ENCODE assay signal across 9 mouse cellular contexts in the genomic region with DNA sequence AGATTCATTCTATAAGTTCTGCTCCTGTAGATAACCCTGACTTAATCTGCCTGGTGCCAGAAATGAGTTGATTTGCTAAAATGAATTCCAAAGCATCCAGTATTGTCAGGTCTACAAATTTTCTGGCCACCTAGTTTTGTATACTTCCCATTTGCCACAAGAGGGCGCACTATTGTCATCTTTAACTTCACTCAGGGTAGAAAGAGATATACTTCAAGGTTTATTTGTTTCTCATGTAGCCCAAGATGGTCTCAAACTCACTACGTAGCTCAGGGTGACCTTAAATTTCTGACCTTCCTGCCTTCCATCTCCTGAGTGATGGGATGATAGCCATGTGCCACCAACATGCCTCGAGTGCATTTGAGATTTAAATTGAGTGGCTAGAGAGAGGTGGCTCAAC. TPM values are rescaled to one million over a fixed set of nuclear protein-coding genes. Genes with fewer than 3 reads are reported as not detected.
A peak's percentile ranks its signal among the peaks of the same experiment; 100 is the strongest.
DNase-seq lines count a peak whose midpoint lies in the region; ATAC-seq and TF ChIP-seq lines count a peak whose summit lies in the region.
"Had no signal": no experiment of that assay in that cellular context is flagged by ENCODE, and none has a peak within 500 bp of the region (broad histone marks: within the 10 kb centered on the region; RNA-seq: fewer than 3 reads in every experiment).

No protein-coding gene starts in this region.

- WGBS in heart, adult 2 months: 21% methylated on average over 3 of the region's 3 CpGs
- WGBS in heart, embryonic 10.5 days: 35% methylated on average over 3 of the region's 3 CpGs
- WGBS in kidney, embryonic 16.5 days: 29% methylated on average over 3 of the region's 3 CpGs

- intact Hi-C loops in heart, adult 2 months (cut with DNase I): loop anchor here (1.0 kb wide), 1 partner anchor 39 kb away; a partner anchor contains a TSS

- no peak overlapping the region for H3K9ac ChIP-seq in heart, adult 2 months (ENCODE audit: low read depth, low read length)
- H3K9ac ChIP-seq in kidney, embryonic 16.5 days (replicated peaks; ENCODE audit: low read length): no peak overlapping the region
- H3K9ac ChIP-seq: liver, embryonic 15.5 days had no signal

- peak; percentile 16; the same call in 1 of the 2 replicates for ATAC-seq in kidney, embryonic 16.5 days (ENCODE audit: low FRiP score, low TSS enrichment)

- TF ChIP-seq POLR2A in heart, adult 2 months (IDR thresholded peaks at IDR 0.05; ENCODE audit: insufficient read depth, low read depth, low read length): no peak

- H3K4me3 ChIP-seq in heart, adult 2 months: no peak overlapping the region
- H3K4me3 ChIP-seq in heart, embryonic 10.5 days: no peak overlapping the region
- no peak overlapping the region for H3K4me3 ChIP-seq in kidney, embryonic 16.5 days (ENCODE audit: low read length)
- H3K4me3 ChIP-seq: liver, embryonic 15.5 days had no signal

- no peak overlapping the region for H3K4me2 ChIP-seq in kidney, embryonic 16.5 days (replicated peaks; ENCODE audit: low read depth, low read length)
- H3K4me2 ChIP-seq: liver, embryonic 15.5 days had no signal

- H3K4me1 ChIP-seq in heart, adult 2 months (ENCODE audit: control insufficient read depth, insufficient read depth, low read length): peaks cover 7% of the 10 kb centered on the region
- H3K4me1 ChIP-seq in heart, embryonic 10.5 days: no peaks in the 10 kb centered on the region; the same call in 1 of the 2 replicates
- H3K4me1 ChIP-seq in kidney, embryonic 16.5 days (ENCODE audit: insufficient read depth, low read length): no peaks in the 10 kb centered on the region
- H3K4me1 ChIP-seq: liver, embryonic 15.5 days had no signal

- TF ChIP-seq CTCF in heart, adult 2 months (IDR thresholded peaks at IDR 0.05): peak; percentile 75

- no peaks in the 10 kb centered on the region for H3K27me3 ChIP-seq in heart, adult 2 months (ENCODE audit: control insufficient read depth, insufficient read depth, low read length)
- no peaks in the 10 kb centered on the region for H3K27me3 ChIP-seq in heart, embryonic 10.5 days (ENCODE audit: insufficient read depth, poor library complexity, severe bottlenecking)
- no peaks in the 10 kb centered on the region for H3K27me3 ChIP-seq in kidney, embryonic 16.5 days (ENCODE audit: insufficient read depth, low read length)
- H3K27me3 ChIP-seq: liver, embryonic 15.5 days had no signal

- H3K36me3 ChIP-seq in heart, adult 2 months (ENCODE audit: control insufficient read depth, insufficient read depth, low read length): peaks cover 2% of the 10 kb centered on the region; the same call in 1 of the 2 replicates
- no peaks in the 10 kb centered on the region for H3K36me3 ChIP-seq in heart, embryonic 10.5 days
- no peaks in the 10 kb centered on the region for H3K36me3 ChIP-seq in kidney, embryonic 16.5 days (ENCODE audit: insufficient read depth, low read length)
- H3K36me3 ChIP-seq: liver, embryonic 15.5 days had no signal

- no peak for TF ChIP-seq EP300 in heart, adult 2 months (IDR thresholded peaks at IDR 0.05; ENCODE audit: insufficient read depth, low read depth, low read length)

- DNase-seq in heart, adult 2 months: no peak
- DNase-seq in heart, embryonic 10.5 days (ENCODE audit: low spot score): no peak
- DNase-seq in A20 (ENCODE audit: low read depth, low spot score): peak; percentile 67
- DNase-seq in R1 (ENCODE audit: low read depth, low spot score): peak; percentile 76
- peak; percentile 48 for DNase-seq in skeletal muscle tissue, adult 2 months (ENCODE audit: low read depth, low spot score)
- DNase-seq in spleen, postnatal 14 days (ENCODE audit: low spot score in 2 of 2): no peak
- DNase-seq in ovary, postnatal 10 days (ENCODE audit: low spot score): no peak

- no peaks in the 10 kb centered on the region for H3K79me2 ChIP-seq in heart, adult 2 months (replicated peaks; ENCODE audit: control insufficient read depth, insufficient read depth, low read length)

- H3K9me3 ChIP-seq in heart, embryonic 10.5 days: no peaks in the 10 kb centered on the region
- no peaks in the 10 kb centered on the region for H3K9me3 ChIP-seq in kidney, embryonic 16.5 days (ENCODE audit: low read length)
- H3K9me3 ChIP-seq: liver, embryonic 15.5 days had no signal

- peak overlapping the region; percentile 91 for H3K27ac ChIP-seq in heart, adult 2 months
- H3K27ac ChIP-seq in heart, embryonic 10.5 days: no peak overlapping the region
- H3K27ac ChIP-seq in kidney, embryonic 16.5 days (ENCODE audit: low read length): no peak overlapping the region
- H3K27ac ChIP-seq: liver, embryonic 15.5 days had no signal

RNA-seq across cellular contexts. Expression of a gene that starts 16.4 kb away (rescaled TPM):
- total RNA-seq in heart, adult 2 months (2021): 10 to 100 TPM; 43.5 to 58.2 TPM
- polyA plus RNA-seq in heart, adult 2 months (2012; rRNA removed): 36.7 and 63.2 TPM in 2 replicates
- polyA plus RNA-seq in heart, embryonic 10.5 days (2016; fragmentation: Nextera tagmentation; extraction: Ambion mirVana): 3.9 and 4.5 TPM in 2 replicates
- 11.1 and 12.6 TPM in 2 replicates for polyA plus RNA-seq in kidney, embryonic 16.5 days (2015; fragmentation: Nextera tagmentation; extraction: Ambion mirVana)

RNA-seq across cellular contexts. Expression of a gene that starts 38.2 kb away (rescaled TPM):
- total RNA-seq in heart, adult 2 months (2021): 10 to 100 TPM; 21.5 to 22.0 TPM
- polyA plus RNA-seq in heart, adult 2 months (2012; rRNA removed): 21.7 and 30.6 TPM in 2 replicates
- 57.5 and 80.1 TPM in 2 replicates for polyA plus RNA-seq in heart, embryonic 10.5 days (2016; fragmentation: Nextera tagmentation; extraction: Ambion mirVana)
- polyA plus RNA-seq in kidney, embryonic 16.5 days (2015; fragmentation: Nextera tagmentation; extraction: Ambion mirVana): 88.5 and 88.7 TPM in 2 replicates

RNA-seq across cellular contexts. Expression of a gene that starts 49.5 kb away (rescaled TPM):
- total RNA-seq in heart, adult 2 months (2021): 10 to 100 TPM; 20.5 to 31.5 TPM
- 18.7 and 21.8 TPM in 2 replicates for polyA plus RNA-seq in heart, adult 2 months (2012; rRNA removed)
- 38.9 and 46.4 TPM in 2 replicates for polyA plus RNA-seq in heart, embryonic 10.5 days (2016; fragmentation: Nextera tagmentation; extraction: Ambion mirVana)
- polyA plus RNA-seq in kidney, embryonic 16.5 days (2015; fragmentation: Nextera tagmentation; extraction: Ambion mirVana): 44.8 and 50.0 TPM in 2 replicates

Comparison
In these comparisons a context has a peak if more than half of its experiments do, and no peak if none do; other contexts are left out.
1. DNase-seq: peak in A20 (single experiment), R1 (single experiment) and skeletal muscle tissue, adult 2 months (single experiment); none in heart, adult 2 months (0 of 2), heart, embryonic 10.5 days (single experiment), spleen, postnatal 14 days (0 of 2) and ovary, postnatal 10 days (single experiment).